Mouse (Mus musculus): ENCODE measurements around the gene Cdt1. TPM values are rescaled to one million over a fixed set of nuclear protein-coding genes. Genes with fewer than 3 reads are reported as not detected.
A peak's percentile ranks its signal among the peaks of the same experiment; 100 is the strongest.

The Cdt1 gene
- total RNA-seq, 4 experiments from 2014 or later, result 1.4 to 2.4 (median 1.7) TPM

DNA sequence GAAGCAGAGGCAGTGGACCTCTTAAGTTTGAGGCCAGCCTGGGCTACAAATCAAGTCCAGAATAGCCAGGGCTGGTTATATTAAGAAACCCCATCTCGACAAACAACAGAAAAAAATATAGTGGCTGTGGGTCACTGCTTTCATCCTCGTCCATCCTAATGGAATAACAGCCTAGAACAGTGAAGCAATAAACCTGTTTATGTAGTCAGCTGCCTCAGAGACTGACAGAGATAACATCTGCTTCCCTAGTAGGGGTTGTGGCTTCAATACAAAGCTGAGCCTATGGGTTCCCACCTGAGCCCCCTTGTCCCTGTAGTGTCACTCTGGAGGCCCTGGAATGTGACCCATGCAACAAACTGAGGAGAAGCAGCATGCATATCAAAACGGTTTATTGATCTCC lies 6.4 kb downstream of the Cdt1 start:
- DNase-seq (ENCODE audit: low spot score in 2 of 2), result no peak

DNA sequence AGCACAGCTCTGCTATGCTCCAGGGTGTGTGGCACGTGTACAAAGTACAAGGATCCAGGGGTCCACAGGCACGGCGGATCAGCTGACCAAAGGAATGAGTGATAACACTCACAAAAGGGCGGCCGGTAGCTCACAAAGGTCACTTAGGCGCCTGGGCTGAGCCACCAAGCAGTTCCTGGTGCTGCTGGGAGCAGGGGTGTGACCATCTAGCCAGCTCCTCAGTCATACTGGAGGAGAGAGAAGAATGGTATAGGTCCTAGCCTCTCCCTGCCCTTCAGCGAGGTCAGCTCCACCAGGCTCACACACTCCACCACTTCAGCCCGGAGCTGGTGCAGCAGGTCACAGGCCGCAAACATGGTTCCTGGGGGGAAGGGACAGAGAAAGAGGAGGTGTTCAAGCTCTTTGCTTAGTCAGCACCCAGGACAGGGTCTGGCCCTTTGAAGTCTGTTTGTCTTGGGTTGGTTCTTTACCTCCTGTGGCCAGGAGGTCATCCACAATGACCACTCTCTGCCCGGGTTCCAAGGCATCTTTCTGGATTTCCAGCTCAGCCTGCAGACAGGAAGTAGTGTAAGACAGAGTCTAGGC lies 6.9 kb downstream of the Cdt1 start:
- no peak for DNase-seq (ENCODE audit: low spot score in 2 of 2)

DNA sequence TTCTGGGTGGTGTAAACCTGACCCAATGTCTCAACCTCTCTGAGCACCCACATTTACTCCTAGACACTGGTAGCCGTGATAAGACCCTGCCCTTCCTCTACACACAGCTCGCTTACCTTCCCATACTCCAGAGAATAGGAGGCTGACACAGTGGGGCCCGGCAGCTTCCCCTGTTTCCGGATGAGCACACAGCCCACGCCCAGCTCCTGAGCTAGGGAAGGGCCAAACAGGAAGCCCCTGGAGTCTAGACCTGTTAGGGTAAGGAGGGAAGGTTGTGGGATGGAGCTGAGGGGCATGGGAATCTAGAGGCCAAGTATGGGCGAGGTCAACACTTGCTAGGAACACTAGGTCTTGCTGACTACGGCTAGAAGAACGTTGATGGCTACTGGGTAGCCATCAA lies 7.5 kb downstream of the Cdt1 start:
- no peak for DNase-seq (ENCODE audit: low spot score in 2 of 2)

DNA sequence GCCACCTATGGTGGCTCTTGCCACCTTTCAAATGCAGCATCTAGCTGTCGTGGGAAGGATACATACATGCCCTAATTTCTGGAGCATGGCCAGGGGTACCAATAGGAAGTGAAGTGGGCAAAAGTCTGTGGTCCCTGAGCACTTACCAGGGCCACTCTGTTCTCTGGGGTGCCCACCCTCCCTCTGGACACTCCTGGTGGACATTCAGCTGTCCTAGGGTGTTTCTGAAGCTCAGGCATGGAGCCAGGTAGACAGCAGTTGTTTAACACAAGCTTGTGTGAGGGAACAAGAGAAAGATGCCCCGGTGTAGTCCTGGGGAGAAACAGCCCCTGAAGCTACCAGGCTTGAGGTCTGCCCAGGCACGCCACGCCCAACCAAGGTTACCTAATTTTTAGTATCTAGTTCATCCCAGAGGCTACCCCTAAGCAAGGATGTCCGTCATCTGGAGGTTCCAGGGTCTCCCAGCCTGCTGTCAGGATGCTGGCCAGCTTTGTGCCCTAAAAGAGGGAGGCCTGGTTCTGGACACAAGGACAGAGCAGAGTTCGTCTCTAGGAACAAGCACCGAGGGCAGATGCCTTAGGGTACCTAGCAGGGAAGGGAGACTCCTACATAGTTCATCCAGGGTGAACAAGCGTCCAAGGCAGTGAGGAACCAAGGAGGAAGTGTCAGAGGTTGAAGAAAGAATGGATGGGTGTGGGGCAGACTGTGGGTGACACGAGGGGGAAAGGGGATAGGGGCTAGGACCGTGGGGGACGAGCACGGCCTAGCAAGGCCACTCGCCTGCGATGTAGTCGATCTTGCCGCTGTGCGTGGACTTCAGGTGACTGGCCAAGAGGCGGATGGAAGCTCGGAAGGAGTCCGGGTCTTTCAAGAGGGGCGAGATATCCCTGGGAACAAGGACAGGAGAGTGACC lies 8.2 kb downstream of the Cdt1 start:
- no peak for DNase-seq (ENCODE audit: low spot score in 2 of 2)

DNA sequence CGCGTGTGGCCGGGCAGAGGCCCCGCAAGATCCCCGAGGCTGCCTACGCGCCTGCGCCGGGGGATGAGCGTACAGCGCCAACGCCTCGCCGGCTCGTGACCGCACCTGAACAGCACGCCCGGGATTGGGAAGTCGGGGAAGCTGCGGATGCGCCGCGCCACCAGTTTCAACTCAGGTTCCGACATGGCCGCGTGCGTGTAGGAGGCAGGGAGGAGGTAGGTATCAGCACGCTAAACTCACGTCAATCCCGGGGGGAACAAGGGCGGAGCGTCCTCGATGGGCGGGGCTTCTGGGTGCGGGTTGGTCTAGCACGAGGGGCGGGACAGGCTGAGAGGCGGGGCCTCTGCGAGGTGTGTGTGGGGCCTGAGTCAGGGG lies 8.8 kb downstream of the Cdt1 start, which contains the start of gene Aprt:
Gene Aprt (minus strand): TSS at position 262 of the 375 bp plus-strand sequence.
- DNase-seq (ENCODE audit: low spot score in 2 of 2), result peak; percentile 90 to 92

DNA sequence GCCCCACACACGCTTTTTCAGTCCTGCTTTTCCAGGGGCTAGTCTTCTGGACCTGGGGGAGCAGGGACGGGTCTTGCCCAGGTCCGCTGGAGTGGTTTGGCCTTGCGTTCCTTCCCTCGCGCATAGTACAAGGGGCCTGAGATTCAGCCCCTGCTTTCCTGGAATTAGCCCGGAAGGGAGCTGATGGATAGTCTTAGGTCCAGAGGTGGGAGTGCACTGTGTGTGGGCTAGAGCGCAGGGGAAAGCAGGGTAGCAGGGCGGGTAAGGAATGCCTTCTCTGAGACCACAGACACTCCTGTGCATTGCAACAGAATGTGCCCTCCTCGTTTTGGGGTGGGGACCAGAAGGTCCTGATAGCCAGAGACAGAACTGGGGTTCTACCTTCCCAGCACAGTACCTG lies 9.3 kb downstream of the Cdt1 start:
- DNase-seq (ENCODE audit: low spot score in 2 of 2), result no peak

DNA sequence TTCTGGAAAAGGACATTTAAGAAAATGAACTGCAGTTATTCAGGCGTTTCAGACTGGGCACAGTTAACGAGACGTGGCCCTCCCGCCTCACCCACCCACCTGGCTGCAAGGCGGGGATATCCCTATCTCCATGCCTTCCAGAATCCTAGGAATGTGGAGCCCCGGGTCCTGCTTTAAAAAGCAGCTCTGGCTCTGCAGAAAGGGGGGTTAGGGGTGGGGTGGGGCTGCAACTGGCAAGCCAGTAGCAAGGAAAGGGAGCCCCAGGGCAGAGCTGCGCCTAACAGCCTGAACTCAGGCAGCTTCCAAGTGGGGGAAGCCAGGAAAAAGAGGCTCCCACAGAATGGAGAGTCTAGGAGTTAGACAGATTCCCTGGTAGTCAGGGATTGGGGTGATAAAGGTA lies 11.4 kb downstream of the Cdt1 start:
- no peak for DNase-seq (ENCODE audit: low spot score in 2 of 2)

DNA sequence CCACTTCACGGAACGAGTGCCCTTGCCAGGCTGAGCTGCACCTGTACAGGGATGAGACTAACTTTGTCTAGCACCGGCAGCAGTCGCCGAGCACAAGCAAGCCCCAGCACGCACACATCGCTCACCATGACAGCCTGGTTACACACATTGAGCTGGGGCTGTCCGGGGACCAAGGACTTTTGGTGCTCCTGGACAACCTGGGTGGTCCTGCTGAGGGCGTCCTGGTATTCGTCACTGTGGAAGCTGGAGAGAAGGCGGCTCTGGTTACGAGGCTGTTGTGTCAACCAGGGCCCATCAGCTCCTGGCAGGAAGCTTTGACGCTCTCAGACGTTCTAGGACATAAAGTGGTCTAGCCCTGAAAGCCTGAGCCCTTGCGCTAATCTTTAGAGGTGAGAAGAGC lies 13.1 kb downstream of the Cdt1 start:
- no peak for DNase-seq (ENCODE audit: low spot score in 2 of 2)

DNA sequence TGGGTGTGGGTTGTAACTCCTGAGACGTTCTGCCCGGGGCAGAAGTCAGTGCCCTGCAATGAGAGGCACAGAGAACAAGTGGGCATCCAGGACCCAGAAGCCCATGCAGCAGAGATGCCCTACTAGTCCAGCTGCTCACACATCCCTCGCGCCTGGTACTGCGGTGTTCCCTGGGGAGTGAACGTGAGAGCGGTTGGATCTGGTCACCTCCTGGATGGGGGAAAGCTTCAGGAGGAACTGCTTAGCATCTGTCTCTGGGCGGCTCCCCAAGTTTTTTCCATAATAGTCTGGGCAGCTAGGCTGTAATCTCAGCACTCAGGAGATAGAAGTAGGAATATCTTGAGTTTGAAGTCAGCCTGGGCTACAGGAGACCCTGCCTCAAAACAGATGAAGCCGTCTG lies 17.2 kb downstream of the Cdt1 start:
- no peak for DNase-seq (ENCODE audit: low spot score in 2 of 2)

DNA sequence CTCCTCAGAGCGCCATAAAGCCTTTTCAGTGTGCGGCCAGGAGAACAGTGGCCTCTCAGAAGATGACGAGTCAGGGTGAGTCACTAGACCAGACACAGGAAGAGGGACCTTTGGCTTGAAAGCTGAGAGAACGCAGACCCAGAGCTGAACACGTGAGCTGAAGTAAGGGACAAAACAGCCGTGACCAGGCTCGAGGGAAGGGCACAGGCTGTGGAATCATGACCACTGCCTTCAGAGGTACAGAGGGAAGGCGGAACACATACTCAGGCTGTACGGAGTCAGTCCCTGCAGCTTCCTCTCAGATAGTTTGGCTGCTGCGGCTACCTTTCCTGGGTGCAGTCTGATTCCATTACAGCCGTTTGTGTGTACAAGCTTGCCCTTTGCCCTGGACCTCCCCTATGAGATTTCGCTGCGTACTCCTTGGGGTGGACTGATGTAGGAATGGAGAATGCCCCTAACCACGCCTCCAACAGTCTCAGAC lies 17.6 kb downstream of the Cdt1 start:
- DNase-seq (ENCODE audit: low spot score in 2 of 2), result no peak

DNA sequence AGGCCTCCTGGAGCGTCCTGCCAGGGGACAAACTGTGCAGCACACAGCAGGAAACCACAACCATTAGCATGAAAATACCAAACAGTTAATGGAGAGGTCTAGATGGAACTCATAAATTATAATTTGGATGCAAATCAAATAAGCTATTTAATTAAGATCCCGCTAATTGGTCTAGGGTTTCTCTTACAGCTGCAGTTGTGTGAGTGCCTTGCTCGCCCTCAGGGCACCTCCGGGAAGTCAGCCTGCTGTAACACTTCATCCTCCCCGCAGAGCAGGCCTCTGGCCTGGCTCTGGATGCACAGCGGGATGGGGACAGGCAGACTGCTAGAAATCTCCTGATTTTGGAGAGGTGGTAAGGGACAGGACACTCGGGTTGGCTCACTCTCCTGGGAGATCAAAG lies 18.4 kb downstream of the Cdt1 start:
- DNase-seq (ENCODE audit: low spot score in 2 of 2), result no peak

DNA sequence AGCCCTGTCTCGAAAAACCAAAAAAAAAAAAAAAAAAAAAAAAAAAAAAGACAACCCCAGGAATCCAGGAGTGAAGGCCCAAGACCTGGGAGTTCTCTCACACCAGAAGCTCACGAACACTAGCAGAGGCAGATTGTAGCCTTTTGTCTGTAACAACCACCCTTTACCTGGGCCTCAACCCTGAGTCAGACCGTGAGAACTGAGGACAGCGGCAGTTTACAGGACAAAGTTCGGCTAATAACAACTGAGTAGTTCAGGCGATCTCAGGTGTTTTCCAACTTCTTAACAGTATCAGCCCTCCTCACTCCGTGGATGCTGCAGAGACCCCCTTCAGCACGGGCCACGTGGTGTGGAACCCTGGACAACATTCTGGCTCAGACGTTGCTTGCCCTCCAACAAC lies 18.9 kb downstream of the Cdt1 start:
- no peak for DNase-seq (ENCODE audit: low spot score in 2 of 2)

DNA sequence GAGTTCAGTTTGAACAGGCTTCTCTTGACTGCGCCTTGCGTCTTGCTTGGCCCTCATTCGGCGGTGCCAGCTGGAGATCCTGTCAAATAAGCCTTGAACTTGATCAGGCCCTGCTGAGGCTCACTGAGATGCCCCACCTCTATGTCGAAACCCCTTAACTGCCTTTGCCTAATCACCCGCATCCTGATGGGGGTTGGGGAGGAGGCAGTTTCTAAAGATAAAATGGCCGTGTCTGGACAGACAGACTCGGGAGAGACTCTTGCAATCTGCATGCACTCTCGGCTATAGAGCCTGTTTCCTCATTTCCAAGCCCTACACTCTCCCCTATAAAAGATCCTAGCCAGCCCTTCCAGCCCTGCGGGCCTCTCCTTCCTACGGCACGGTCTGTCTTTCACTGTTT lies 25.4 kb downstream of the Cdt1 start:
- no peak for DNase-seq (ENCODE audit: low spot score in 2 of 2)

DNA sequence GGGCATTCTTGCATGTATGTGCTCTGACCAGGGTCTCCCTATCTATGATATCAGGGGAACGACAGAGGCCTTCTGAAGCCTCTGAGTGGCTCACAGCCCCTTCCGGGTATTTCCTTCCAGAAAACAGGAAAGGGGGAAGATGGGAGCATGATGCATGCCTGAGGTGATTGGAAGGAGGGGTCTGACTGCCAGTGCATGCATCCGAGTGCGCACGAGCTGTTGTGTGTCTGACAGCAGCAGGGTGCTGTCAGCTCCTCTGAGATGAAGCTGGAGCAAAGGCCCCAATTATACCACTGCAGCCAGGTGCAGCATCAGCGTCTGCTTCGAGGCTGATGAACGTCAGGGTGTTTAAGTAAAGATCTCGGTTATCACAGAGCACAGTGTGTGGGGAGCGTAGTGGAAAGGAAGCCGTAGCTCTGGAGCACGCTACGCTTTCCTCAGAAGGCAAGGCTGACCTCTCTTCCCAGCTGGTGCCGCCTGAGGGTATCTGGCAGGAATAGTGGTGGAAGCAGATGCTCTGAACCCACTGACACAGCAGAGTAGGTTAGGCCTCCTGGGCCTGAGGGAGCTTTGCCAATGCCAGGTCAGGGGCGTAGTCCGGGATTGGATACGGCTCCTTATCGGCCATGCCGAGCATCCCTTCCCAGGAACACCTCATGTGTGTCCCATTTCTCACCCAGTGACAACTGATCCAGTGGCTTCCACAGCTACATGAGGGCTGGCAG lies 26.1 kb downstream of the Cdt1 start:
- no peak for DNase-seq (ENCODE audit: low spot score in 2 of 2)

DNA sequence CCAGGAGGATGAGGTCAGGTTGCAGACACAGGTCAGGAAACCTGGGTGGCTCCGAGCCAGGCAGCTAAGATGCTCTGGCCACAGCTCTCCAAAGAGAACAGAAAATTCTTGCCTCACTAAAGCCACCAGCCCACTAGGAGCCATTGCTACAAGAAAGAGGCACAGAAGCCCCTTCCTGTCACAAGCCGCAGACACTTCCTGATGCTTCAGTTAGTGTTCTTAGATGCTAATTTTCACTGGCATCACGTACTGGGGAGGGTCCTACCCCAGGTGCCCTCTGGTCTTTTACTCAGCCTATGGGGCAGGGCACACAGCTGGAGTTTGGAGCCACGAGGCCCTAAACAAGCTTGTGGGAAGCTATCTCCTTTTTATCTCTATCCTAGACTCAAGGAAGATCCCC lies 28.2 kb downstream of the Cdt1 start:
- DNase-seq (ENCODE audit: low spot score in 2 of 2), result no peak

DNA sequence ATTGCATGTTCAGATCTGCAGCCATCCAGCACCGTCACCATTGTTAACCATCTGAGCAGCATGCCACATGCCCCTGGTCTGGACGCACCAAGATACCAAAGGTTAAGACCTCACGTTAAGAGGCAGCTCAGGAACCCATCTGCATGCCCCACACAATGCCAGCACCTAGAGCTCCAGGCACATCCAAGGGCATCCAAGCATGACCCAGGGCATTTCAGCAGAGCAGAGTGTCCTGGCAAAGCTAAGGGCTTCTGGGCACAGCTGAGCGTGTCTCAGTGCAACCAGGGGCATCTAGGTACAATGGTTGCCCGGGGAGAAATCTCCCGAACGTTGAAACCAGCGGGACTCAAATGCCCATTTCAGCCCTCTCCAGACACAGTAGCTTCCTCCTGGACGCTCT lies 32.9 kb downstream of the Cdt1 start:
- no peak for DNase-seq (ENCODE audit: low spot score in 2 of 2)

DNA sequence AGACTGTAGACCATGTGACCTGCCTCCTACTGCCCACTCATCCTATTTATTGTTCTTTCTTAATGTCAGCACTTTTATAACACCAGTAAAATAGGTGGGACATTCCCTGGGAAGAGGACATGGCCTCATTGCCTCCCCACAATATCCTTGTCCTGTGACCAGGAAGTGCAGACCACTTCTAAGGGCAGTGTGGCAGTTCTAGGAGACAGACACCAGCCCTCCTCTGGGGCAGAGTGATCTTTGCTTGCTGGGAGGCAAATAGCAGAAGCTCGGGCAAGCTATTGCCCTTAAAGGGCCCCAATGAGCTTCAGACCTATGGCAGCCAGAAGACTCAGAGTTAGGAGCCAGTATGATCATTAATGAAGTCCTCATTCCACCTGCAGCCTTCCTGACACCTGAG lies 36.8 kb downstream of the Cdt1 start:
- no peak for DNase-seq (ENCODE audit: low spot score in 2 of 2)

DNA sequence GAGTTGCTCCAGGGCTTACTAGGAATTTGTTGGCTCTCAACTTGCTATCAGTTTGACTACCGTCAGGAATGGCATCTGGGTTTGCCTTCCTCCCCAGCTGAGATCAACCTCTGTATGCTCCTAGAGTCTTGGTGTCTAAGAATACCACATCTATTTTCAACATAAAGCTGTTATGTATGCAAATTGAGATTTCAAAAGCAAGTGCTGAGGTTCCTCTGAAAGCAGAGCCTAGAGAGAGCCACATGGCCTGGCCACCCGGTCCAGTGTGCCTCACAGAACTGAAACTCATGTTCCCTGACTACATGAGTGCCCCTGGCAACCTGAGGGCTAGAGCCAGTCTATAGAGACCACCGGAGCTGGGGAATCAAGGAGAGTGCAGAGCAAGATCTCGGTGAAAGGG lies 37.6 kb downstream of the Cdt1 start:
- DNase-seq (ENCODE audit: low spot score in 2 of 2), result no peak

DNA sequence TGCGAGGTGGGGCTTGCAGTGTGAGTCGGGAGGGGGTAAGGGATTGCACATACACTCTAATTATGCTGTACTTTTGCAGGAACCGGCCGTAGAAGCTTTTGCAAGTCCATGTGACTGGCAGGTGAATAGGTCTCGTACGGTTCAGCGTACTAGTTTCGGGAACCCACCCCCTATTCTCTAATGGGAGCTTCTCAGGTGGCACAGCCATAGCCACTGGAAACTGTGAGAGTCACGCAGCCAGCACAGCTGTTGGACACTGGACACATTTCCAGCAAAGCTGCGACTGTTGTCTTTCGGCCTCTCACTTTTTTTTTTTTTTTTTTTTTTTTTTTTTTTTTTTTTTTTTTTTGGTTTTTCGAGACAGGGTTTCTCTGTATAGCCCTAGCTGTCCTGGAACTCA lies 39.0 kb downstream of the Cdt1 start:
- DNase-seq (ENCODE audit: low spot score in 2 of 2), result no peak

DNA sequence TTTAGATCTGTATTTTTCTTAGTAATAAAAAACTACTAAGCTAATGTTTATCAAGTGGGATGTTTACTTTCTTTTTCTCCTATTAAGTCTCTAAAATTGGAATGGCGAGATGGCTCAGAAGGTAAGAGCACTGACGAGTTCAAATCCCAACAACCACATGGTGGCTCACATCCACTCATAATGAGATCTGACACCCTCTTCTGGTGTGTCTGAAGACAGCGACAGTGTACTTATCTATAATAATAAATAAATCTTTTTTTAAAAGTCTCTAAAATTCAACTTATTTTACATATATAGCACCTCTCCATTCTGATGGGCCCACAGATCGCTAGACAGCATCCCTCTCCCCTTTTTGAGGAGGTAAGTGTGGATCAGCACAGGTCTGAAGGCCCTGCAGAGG lies 42.4 kb downstream of the Cdt1 start:
- DNase-seq (ENCODE audit: low spot score in 2 of 2), result no peak

DNA sequence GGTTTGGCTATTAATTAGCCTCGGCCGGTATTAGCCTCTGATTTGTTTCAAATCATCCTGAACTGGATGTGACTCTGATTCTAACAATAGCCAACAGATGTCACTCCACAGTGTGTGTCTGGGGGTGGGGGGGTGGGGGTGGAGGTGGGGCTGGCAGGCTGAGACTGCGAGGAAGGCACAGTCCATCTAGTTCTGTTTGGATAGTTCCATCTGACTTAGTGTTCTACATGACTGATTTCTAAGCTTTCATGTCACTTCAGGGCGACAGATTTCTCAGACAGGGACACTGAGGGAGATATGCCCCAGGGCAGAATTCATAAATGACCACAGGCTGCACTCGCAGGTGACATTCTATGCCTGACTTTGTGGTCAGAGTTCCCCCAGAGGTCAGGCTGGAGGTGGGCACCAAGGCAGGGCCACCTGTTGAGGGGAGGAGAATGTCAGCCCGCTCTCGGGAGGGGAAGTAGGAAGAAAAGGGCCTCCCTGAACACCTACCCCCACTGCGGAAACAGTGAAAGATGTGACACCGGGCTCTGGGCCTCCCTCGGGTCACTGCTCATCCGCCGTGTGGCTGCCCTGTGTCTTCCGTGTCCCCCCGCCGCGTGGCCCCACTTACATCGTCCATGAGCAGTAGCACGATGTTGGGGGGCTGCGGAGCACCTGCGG lies 42.9 kb downstream of the Cdt1 start:
- DNase-seq (ENCODE audit: low spot score in 2 of 2), result peak in 1 of 2 experiments; percentile 29

Data from layer of hippocampus, adult 8-10 months (tissue).